Mouse (Mus musculus): ENCODE measurements around the gene Ppp6r3. TPM values are rescaled to one million over a fixed set of nuclear protein-coding genes. Genes with fewer than 3 reads are reported as not detected.
A peak's percentile ranks its signal among the peaks of the same experiment; 100 is the strongest.

Gene Ppp6r3
- total RNA-seq, 2 experiments from 2014 or later: 79.3 to 94.5 TPM

GRCm38 (mm10) chr19:3529781-3530180, 45.8 kb downstream of the Ppp6r3 start:
- no peak for DNase-seq (ENCODE audit: low spot score in 2 of 2)

GRCm38 (mm10) chr19:3528646-3529045, 46.9 kb downstream of the Ppp6r3 start:
- DNase-seq (ENCODE audit: low spot score in 2 of 2): no peak

- DNase-seq (ENCODE audit: low spot score in 2 of 2): no peak
Observed at GRCm38 (mm10) chr19:3527531-3527930, 48.0 kb downstream of the Ppp6r3 start.

GRCm38 (mm10) chr19:3519471-3520169, 55.9 kb downstream of the Ppp6r3 start:
- no peak for DNase-seq (ENCODE audit: low spot score in 2 of 2)

GRCm38 (mm10) chr19:3497216-3497615, 78.3 kb downstream of the Ppp6r3 start:
- no peak for DNase-seq (ENCODE audit: low spot score in 2 of 2)

- DNase-seq (ENCODE audit: low spot score in 2 of 2): no peak
Observed at GRCm38 (mm10) chr19:3489826-3490225, 85.7 kb downstream of the Ppp6r3 start.

- DNase-seq (ENCODE audit: low spot score in 2 of 2): no peak
Observed at GRCm38 (mm10) chr19:3482831-3483230, 92.7 kb downstream of the Ppp6r3 start.

- DNase-seq (ENCODE audit: low spot score in 2 of 2): no peak
Observed at GRCm38 (mm10) chr19:3480101-3480500, 95.4 kb downstream of the Ppp6r3 start.

- no peak for DNase-seq (ENCODE audit: low spot score in 2 of 2)
Observed at GRCm38 (mm10) chr19:3476996-3477395, 98.6 kb downstream of the Ppp6r3 start.

GRCm38 (mm10) chr19:3471218-3471617, 104.3 kb downstream of the Ppp6r3 start:
- DNase-seq (ENCODE audit: low spot score in 2 of 2): no peak

- no peak for DNase-seq (ENCODE audit: low spot score in 2 of 2)
Observed at GRCm38 (mm10) chr19:3467574-3467973, 108.0 kb downstream of the Ppp6r3 start.

- no peak for DNase-seq (ENCODE audit: low spot score in 2 of 2)
Observed at GRCm38 (mm10) chr19:3459986-3460385, 115.6 kb downstream of the Ppp6r3 start.

GRCm38 (mm10) chr19:3458331-3459099, 117.0 kb downstream of the Ppp6r3 start:
- DNase-seq (ENCODE audit: low spot score in 2 of 2): no peak

GRCm38 (mm10) chr19:3457700-3458099, 117.8 kb downstream of the Ppp6r3 start:
- DNase-seq (ENCODE audit: low spot score in 2 of 2): no peak

- no peak for DNase-seq (ENCODE audit: low spot score in 2 of 2)
Observed at GRCm38 (mm10) chr19:3451649-3452048, 123.9 kb downstream of the Ppp6r3 start.

GRCm38 (mm10) chr19:3451170-3451569, 124.4 kb downstream of the Ppp6r3 start:
- peak in 1 of 2 experiments; percentile 64 for DNase-seq (ENCODE audit: low spot score in 2 of 2)

GRCm38 (mm10) chr19:3450714-3451113, 124.8 kb downstream of the Ppp6r3 start:
- no peak for DNase-seq (ENCODE audit: low spot score in 2 of 2)

GRCm38 (mm10) chr19:3449248-3449647, 126.3 kb downstream of the Ppp6r3 start:
- no peak for DNase-seq (ENCODE audit: low spot score in 2 of 2)

GRCm38 (mm10) chr19:3447348-3447747, 128.2 kb downstream of the Ppp6r3 start:
- DNase-seq (ENCODE audit: low spot score in 2 of 2): no peak

- DNase-seq (ENCODE audit: low spot score in 2 of 2): no peak
Observed at GRCm38 (mm10) chr19:3441092-3441491, 134.5 kb downstream of the Ppp6r3 start.

- no peak for DNase-seq (ENCODE audit: low spot score in 2 of 2)
Observed at GRCm38 (mm10) chr19:3440667-3441066, 134.9 kb downstream of the Ppp6r3 start.

GRCm38 (mm10) chr19:3437980-3438379, 137.6 kb downstream of the Ppp6r3 start:
- no peak for DNase-seq (ENCODE audit: low spot score in 2 of 2)

- DNase-seq (ENCODE audit: low spot score in 2 of 2): no peak
Observed at GRCm38 (mm10) chr19:3436840-3437239, 138.7 kb downstream of the Ppp6r3 start.
